Mouse (Mus musculus) cerebral cortex, adult 2 months (tissue): Measurements from ENCODE around the gene Plpp3.

ENCODE experiments used
- WGBS: fragments of 180-500 bp; shearing (Covaris S2); methylation state at CpG from one replicate; pipeline ENCODE4 v1.1.7; 2018; 5-methylcytosine and 5-hydroxymethylcytosine counted together

Plpp3 gene

DNA sequence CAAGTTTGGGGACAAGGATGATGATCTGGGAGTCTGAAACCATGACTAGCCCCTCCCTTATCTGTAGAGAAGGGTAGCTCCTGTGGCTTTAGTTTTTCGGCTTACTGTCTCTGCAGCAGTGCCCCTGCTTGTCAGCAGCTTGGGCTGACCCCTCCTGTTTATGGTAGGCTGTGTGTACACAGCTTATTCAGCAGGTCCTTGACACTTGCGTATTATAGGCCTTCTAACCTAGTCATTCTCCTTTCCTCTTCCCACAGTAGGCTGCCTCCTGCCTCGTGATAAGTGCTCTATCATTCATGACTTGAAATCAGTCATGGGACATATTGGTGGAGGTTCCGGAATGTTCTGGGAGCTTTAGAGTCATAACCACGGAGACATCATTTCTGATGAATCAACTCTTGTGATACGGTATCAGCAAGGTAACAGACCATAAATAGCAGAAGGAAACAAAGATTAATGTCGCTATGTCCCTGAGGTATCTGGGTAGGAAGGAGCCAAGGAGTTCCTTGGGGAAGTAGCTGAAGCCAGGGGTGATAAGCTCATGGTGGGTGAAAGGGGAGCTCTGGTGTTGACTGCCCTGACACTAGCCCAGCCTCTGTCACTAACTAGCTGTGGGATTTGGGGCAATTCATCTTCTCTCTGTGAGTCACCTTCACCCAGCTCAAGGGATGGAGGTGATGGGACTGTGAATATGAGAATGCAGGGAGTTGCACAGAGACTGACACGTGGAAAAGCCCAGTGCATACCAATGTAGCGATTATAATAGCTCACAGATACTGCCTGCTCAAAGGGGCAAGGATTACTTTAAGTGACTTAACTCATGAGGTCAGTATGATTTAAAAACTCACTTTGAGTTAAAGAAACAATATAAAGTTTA, 104.0 kb downstream of the Plpp3 start:
- 95% methylated on average over 9 of the region's 9 CpGs for WGBS

DNA sequence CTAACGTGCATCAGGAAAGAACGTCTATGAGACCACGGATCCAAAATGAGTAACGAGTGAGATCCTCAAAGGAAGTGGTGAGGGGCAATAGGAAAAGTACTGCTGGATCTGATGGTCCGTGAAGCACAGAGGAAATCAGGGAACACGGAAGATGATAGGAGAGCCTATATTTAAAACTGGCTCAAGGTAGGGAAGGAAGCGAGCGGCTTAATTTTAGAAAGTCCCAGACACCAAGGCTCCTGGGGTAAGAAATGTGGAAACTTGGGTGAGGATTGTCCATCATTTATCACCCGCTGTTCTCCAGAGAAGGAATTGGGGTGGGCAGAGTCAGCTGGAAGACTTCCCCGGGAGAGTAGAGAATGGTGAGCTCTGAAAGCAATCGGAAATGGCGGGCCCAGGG, 105.2 kb downstream of the Plpp3 start:
- WGBS, result 93% methylated on average over 12 of the region's 12 CpGs

DNA sequence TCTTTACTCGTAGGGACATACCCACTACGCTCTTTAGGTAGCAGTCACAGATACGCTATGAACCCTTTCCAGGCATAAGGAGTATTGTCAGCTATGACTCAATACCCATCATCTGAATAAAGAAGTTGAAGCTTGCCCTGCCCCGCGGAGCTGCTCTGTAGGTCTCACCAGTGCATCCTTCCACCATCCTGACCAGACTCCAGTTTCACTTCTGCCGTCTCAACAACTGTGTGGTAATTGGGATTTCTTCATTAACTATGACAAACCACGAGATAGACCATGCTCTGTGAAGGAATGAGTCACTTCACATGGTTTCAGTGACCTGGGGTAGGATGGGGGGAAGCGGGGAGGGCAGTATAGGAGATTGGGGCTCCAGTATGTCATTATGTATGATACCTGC, 106.5 kb downstream of the Plpp3 start:
- WGBS, result 93% methylated on average over 8 of the region's 8 CpGs

DNA sequence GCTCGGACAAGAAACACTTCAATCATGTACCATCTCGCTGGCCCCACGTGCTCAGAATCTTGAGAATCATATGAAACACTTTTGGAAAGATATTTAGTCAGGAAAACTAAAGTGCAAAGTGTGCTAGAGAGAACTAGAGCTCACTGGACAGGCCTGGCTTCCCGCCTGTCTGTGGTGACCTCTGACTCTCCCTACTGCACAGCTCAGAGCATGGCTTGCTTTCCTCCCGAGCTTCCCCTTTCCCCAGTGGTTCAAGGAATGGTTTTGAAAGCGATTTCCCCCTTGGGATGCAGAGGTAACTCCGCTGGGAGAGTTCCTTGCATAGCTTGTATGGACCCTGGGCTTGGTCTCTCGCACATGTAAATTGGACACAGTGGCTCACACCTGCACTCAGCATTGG, 107.9 kb downstream of the Plpp3 start:
- WGBS, result 93% methylated on average over 8 of the region's 8 CpGs

DNA sequence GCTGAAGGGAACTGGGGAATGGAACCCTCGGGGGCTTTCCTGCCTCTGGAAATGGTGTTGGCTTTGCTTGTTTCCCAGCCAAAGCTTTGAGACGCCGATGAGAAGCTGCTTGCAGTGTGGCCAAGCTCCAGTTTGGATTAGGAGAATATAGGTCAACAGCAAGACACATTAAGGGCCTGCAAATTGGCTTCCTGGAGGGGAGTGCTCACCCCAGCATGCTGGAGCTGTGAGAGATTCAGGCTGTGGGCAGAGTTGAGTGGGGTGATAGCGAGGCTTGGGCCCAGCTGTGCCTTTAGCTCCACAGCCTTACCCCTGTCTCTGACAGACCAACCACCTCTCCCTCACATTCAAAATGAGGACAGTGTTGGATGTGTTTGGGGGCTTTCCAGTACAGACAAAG, 108.5 kb downstream of the Plpp3 start:
- WGBS, result 66% methylated on average over 4 of the region's 4 CpGs

GRCm38 (mm10) chr4:105268202-105268730, 111.1 kb downstream of the Plpp3 start:
- WGBS, result 79% methylated on average over 6 of the region's 6 CpGs

DNA sequence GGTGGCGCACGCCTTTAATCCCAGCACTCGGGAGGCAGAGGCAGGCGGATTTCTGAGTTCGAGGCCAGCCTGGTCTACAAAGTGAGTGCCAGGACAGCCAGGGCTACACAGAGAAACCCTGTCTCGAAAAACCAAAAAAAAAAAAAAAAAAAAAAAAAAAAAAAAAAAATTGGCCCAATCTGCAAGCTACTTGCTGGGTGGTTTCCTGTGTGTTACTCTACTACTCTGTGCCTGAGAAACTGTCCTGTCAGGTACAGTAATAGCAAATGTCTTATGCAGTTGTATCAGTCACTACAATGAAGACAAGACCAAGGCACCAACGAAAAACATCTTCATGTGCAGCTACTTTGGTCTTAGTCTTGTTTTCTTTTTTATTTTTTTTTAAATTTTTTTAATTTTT, 112.3 kb downstream of the Plpp3 start:
- 97% methylated on average over 6 of the region's 7 CpGs for WGBS

- whole genome bisulfite sequencing, result 82% methylated on average over 6 of the region's 6 CpGs
Measured at GRCm38 (mm10) chr4:105271166-105271565, 114.0 kb downstream of the Plpp3 start.

- 79% methylated on average over 2 of the region's 2 CpGs for WGBS
Measured at GRCm38 (mm10) chr4:105273034-105273433, 115.9 kb downstream of the Plpp3 start.

DNA sequence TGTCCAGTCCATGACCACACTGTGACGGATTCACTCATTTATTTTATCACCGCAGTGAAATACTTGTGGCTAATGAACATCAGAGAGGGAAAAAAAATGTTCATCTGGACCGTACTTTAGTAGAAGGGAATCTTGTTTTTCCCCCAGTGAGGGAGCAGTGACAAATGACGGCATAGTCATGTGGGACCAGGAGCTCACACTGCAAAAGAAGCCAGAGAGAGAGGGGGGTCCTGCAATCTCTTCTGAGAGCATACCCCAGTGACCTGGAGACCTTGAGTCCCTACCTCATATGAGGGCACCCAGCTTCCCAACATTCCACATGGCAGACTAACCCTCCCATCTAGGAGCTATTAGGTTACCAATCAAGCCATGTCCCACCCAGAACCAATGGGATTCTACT, 116.3 kb downstream of the Plpp3 start:
- 95% methylated on average over 4 of the region's 4 CpGs for WGBS

- WGBS, result 93% methylated on average over 3 of the region's 3 CpGs
Measured at GRCm38 (mm10) chr4:105275616-105276015, 118.5 kb downstream of the Plpp3 start.

DNA sequence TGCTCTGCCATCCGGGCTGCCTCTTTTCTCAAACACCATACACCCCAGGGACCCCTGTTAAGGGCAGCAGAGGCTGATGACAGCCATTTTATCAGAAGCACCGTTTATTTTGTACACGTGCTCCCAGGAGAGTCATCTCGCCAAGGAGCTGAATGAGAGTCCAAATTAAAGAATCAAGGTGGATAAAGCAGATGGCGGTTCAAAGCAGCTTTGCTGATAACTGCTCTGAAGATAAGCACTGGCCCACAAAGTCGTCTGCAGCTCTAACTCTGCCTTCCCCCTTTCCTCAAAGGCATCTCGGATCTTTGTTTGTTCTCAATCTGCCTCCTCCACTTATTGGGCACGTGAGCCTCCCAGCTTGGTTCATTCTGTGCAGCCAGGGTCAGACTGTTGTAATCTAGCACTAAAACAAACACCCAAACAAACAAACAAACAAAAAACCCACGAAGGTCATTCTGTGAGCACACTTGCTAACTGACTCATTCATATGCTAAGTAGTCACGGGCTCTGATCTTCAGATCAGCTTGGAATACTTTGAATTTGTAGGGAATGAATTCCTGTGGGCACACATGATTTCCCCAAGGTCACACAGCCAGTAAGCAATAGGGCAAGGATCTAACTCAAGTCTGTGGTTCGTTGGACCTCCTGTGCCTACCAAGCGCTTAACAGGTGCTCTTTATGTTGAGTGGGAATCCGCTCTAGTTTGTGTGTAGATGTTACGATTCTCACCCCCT, 119.1 kb downstream of the Plpp3 start:
- 71% methylated on average over 14 of the region's 14 CpGs for WGBS

DNA sequence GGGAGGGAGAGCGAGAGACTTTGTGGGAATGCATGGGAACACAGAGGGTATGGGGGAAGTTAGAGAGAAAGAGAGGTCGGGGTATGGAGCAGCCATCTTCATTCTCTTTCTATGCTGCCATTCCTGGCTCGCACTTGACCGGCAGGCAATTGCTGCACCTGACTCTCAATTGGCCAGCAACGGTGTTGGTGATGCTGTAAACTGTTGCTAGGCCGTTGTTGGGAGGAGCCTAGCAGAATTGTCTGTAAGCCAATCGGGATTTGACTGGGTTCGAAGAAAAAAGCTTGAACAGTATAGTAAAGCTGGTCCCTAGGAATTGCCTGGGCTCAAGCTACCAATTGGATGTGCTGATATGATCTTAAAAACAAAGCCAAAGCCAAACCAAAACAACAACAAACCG, 121.0 kb downstream of the Plpp3 start:
- WGBS, result 82% methylated on average over 9 of the region's 9 CpGs

DNA sequence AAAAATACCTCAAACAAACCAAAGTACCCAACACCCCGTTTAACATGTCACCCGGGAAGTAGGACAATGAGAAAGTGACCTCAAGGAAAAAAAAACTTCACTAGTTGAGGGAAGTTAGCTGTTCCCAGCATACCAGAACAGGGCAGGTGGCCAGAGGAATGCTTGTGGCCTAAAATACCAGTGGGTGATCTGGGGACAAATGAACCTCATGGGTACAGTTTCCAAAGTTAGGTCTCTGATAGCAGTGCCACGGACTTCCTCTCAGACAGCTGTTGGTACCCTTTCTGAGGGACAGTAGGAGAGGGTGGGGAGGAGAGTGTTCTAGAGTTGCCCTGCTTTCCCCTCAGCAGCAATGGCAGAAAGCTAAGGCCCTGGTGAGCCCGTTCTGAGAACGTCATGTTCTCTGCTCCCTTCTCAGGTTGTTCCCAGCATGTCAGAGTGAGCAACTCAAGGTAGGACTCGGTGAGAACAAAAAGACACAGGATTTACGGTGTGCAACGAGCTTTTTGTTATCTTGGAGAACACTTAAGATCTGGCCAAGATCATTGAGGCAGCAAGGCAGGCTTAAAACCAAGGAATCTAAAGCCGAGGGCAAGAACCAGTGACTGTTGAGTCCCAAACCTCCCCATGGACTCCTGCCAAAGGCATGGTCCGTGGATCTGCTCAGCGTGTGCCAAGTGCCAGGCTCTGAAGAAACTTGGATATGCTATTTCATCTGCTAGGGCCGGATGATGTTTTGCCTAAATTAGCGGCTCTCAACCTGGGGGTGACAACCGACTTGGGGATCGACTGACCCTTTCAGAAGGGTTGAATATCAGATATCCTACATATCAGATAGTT, 121.6 kb downstream of the Plpp3 start:
- WGBS, result 82% methylated on average over 15 of the region's 15 CpGs

GRCm38 (mm10) chr4:105279806-105280205, 122.7 kb downstream of the Plpp3 start:
- 85% methylated on average over 4 of the region's 4 CpGs for WGBS

DNA sequence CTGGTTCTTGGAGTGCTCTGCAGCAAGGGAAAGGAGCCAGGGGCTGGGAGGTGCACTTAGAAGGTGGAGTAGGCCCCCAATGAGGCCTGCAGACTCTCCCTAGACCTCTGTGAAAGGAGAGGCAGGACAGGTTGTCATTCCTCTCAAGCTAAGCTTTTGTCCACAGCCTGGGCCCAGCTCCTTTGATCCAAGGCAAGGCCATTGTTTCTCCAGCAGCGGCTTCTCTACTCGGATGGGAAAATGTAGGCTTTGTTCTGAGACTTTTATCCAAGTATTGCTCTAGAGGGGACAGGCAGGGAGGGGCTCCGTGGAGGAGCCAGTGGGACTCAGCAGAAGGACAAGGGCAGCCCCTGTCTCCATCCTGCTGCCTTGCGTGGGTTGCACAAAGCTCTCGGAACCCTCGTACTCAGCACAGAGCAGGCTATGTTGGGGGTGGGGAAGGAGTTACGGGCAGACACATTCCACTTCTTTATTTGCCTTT, 124.6 kb downstream of the Plpp3 start:
- WGBS, result 52% methylated on average over 7 of the region's 7 CpGs
